Comparison of ENCODE assay signal across 11 mouse cellular contexts in genomic region chr6:22443573-22443972, GRCm38 (mm10).
DNase-seq lines count a peak whose midpoint lies in the region; ATAC-seq and TF ChIP-seq lines count a peak whose summit lies in the region.
"Had no signal": no experiment of that assay in that cellular context is flagged by ENCODE, and none has a peak within 500 bp of the region (broad histone marks: within the 10 kb centered on the region; RNA-seq: fewer than 3 reads in every experiment).

No protein-coding gene starts in this region.

- no peaks in the 10 kb centered on the region for H3K9me3 ChIP-seq in liver, postnatal 0 days (ENCODE audit: low read length)
- no peaks in the 10 kb centered on the region for H3K9me3 ChIP-seq in liver, embryonic 11.5 days (ENCODE audit: control insufficient read depth, low read length)
- H3K9me3 ChIP-seq in forebrain, postnatal 0 days (ENCODE audit: low read length) = no peaks in the 10 kb centered on the region
- H3K9me3 ChIP-seq: heart, embryonic 12.5 days had no signal

- WGBS in liver, postnatal 0 days (ENCODE audit: insufficient replicate concordance) = 56% methylated on average over 8 of the region's 8 CpGs
- WGBS in liver, embryonic 11.5 days = 60% methylated on average over 8 of the region's 8 CpGs
- WGBS in forebrain, postnatal 0 days = 41% methylated on average over 8 of the region's 8 CpGs

- no peak for DNase-seq in liver, postnatal 0 days
- no peak for DNase-seq in liver, embryonic 11.5 days (ENCODE audit: low spot score)
- DNase-seq in ES-CJ7 (ENCODE audit: low read depth, low spot score) = peak; percentile 88
- peak; percentile 48 for DNase-seq in embryo, embryonic 10 days (ENCODE audit: low spot score)
- peak; percentile 30 for DNase-seq in forebrain, postnatal 0 days
- DNase-seq in left cerebral cortex, postnatal 4 days = no peak
- DNase-seq in gastrocnemius, postnatal 14 days = no peak
- DNase-seq in heart, postnatal 36 days = no peak
- DNase-seq: cerebellum, postnatal 36 days had no signal

- intact Hi-C loops in left cerebral cortex, postnatal 4 days (cut with DNase I) = no loop called here
- intact Hi-C loops in gastrocnemius, postnatal 14 days (cut with DNase I; ENCODE audit: low total_unique reads) = no loop called here
- intact Hi-C loops in heart, postnatal 36 days (cut with DNase I) = no loop called here

- TF ChIP-seq CTCF in liver, postnatal 0 days (IDR thresholded peaks at IDR 0.05; ENCODE audit: low read depth) = no peak
- no peak for TF ChIP-seq CTCF in forebrain, postnatal 0 days (IDR thresholded peaks at IDR 0.05; ENCODE audit: low read depth)

- H3K9ac ChIP-seq in liver, postnatal 0 days (replicated peaks) = no peak overlapping the region
- no peak overlapping the region for H3K9ac ChIP-seq in liver, embryonic 11.5 days (ENCODE audit: low read depth, low read length)
- no peak overlapping the region for H3K9ac ChIP-seq in forebrain, postnatal 0 days
- H3K9ac ChIP-seq: heart, embryonic 12.5 days had no signal

- TF ChIP-seq EP300 in liver, postnatal 0 days (IDR thresholded peaks at IDR 0.05; ENCODE audit: low read depth) = no peak

- no peak overlapping the region for H3K4me3 ChIP-seq in liver, postnatal 0 days (ENCODE audit: low read depth, low read length)
- H3K4me3 ChIP-seq in liver, embryonic 11.5 days (ENCODE audit: low read depth, low read length) = no peak overlapping the region
- no peak overlapping the region for H3K4me3 ChIP-seq in forebrain, postnatal 0 days (ENCODE audit: low read depth, low read length)
- H3K4me3 ChIP-seq: heart, embryonic 12.5 days; layer of hippocampus, adult 2 months had no signal

- no peaks in the 10 kb centered on the region; the same call in 1 of the 2 replicates for H3K4me1 ChIP-seq in liver, postnatal 0 days (ENCODE audit: insufficient read depth)
- H3K4me1 ChIP-seq in liver, embryonic 11.5 days (replicated peaks; ENCODE audit: control insufficient read depth, insufficient read depth, low read length) = no peaks in the 10 kb centered on the region
- no peaks in the 10 kb centered on the region for H3K4me1 ChIP-seq in forebrain, postnatal 0 days (ENCODE audit: insufficient read depth)

- no peaks in the 10 kb centered on the region for H3K27me3 ChIP-seq in liver, postnatal 0 days (ENCODE audit: insufficient read depth, low read length)
- no peaks in the 10 kb centered on the region for H3K27me3 ChIP-seq in liver, embryonic 11.5 days (replicated peaks; ENCODE audit: control insufficient read depth, insufficient read depth, low read length)
- no peaks in the 10 kb centered on the region for H3K27me3 ChIP-seq in forebrain, postnatal 0 days (ENCODE audit: insufficient read depth, low read length)
- H3K27me3 ChIP-seq: heart, embryonic 12.5 days had no signal

- peak; percentile 31; the same call in 1 of the 2 replicates for ATAC-seq in liver, postnatal 0 days
- ATAC-seq in liver, embryonic 11.5 days (replicated peaks; ENCODE audit: low FRiP score) = no peak; the same call in 1 of the 2 replicates
- peak; percentile 50 for ATAC-seq in forebrain, postnatal 0 days

- no peak overlapping the region for H3K4me2 ChIP-seq in liver, postnatal 0 days (ENCODE audit: low read depth, low read length)
- H3K4me2 ChIP-seq in liver, embryonic 11.5 days = no peak overlapping the region
- H3K4me2 ChIP-seq in forebrain, postnatal 0 days (ENCODE audit: low read depth) = no peak overlapping the region
- H3K4me2 ChIP-seq: heart, embryonic 12.5 days had no signal

- H3K36me3 ChIP-seq in liver, postnatal 0 days (replicated peaks; ENCODE audit: insufficient read depth, low read length) = no peaks in the 10 kb centered on the region
- no peaks in the 10 kb centered on the region for H3K36me3 ChIP-seq in liver, embryonic 11.5 days (ENCODE audit: control insufficient read depth, insufficient read depth, low read length)
- no peaks in the 10 kb centered on the region for H3K36me3 ChIP-seq in forebrain, postnatal 0 days (ENCODE audit: insufficient read depth)
- H3K36me3 ChIP-seq: heart, embryonic 12.5 days had no signal

- no peak overlapping the region for H3K27ac ChIP-seq in liver, postnatal 0 days (ENCODE audit: low read depth)
- no peak overlapping the region for H3K27ac ChIP-seq in liver, embryonic 11.5 days (ENCODE audit: low read depth, low read length)
- H3K27ac ChIP-seq in forebrain, postnatal 0 days (ENCODE audit: low read depth, low read length) = no peak overlapping the region
- H3K27ac ChIP-seq: layer of hippocampus, adult 2 months had no signal

Comparison
In these comparisons a context has a peak if more than half of its experiments do, and no peak if none do; other contexts are left out.
1. DNase-seq: peak in ES-CJ7 (single experiment), embryo, embryonic 10 days (single experiment) and forebrain, postnatal 0 days (single experiment); none in liver, postnatal 0 days (single experiment), liver, embryonic 11.5 days (single experiment), left cerebral cortex, postnatal 4 days (single experiment), gastrocnemius, postnatal 14 days (single experiment) and heart, postnatal 36 days (0 of 2).